Mouse (Mus musculus) heart, postnatal 0 days (tissue): ENCODE results near the gene Zdhhc8.

ENCODE experiments used
- CTCF ChIP-seq: IDR thresholded peaks from 2 replicates; pipeline ENCODE4 v1.5.1; 2016; ENCODE audit warnings: antibody characterized with exemption, control low read depth, low read depth
- EP300 ChIP-seq: IDR thresholded peaks from 2 replicates; pipeline ENCODE4 v1.6.1; 2016; ENCODE audit warnings: antibody characterized with exemption, low read depth

GRCm38 (mm10) chr16:18186798-18187197, 48.1 kb downstream of the Zdhhc8 start:
- no peak for TF ChIP-seq CTCF
- TF ChIP-seq EP300: no peak
